Mouse (Mus musculus) hindbrain, embryonic 11.5 days (tissue): ENCODE measurements around the gene Mgat4c. TPM values are rescaled to one million over a fixed set of nuclear protein-coding genes. Genes with fewer than 3 reads are reported as not detected.

Experiments
- ATAC-seq: fragments of 200-750 bp; cut with Nextera tagmentation; 2 replicates; pipeline ENCODE4 v1.8.0; 2017; ENCODE audit warnings: mild to moderate bottlenecking, moderate TSS enrichment, moderate library complexity; ENCODE audit not compliant: low FRiP score
- DNase-seq: peaks from one replicate; pipeline ENCODE4 v3.0.0-alpha.2; 2015; ENCODE audit warnings: low spot score
- H3K27ac ChIP-seq: fragments of 300-500 bp; sonication (generic); 2 replicates; pipeline ENCODE4 v1.5.1; 2014; ENCODE audit warnings: mild to moderate bottlenecking, low read depth, low read length
- H3K27me3 ChIP-seq: fragments of 300-500 bp; sonication (generic); 2 replicates; pipeline ENCODE4 v1.6.1; 2014; ENCODE audit warnings: mild to moderate bottlenecking, low read length, moderate library complexity, mixed read lengths; ENCODE audit not compliant: control insufficient read depth, insufficient read depth
- H3K36me3 ChIP-seq: fragments of 300-500 bp; sonication (generic); 2 replicates; pipeline ENCODE4 v1.6.1; 2014; ENCODE audit warnings: mild to moderate bottlenecking, low read length, moderate library complexity, mixed read lengths; ENCODE audit not compliant: control insufficient read depth, insufficient read depth
- H3K4me1 ChIP-seq: fragments of 300-500 bp; sonication (generic); replicated peaks from 2 replicates; pipeline ENCODE4 v1.6.1; 2014; ENCODE audit warnings: low read length, mixed read lengths; ENCODE audit not compliant: control insufficient read depth, insufficient read depth
- H3K4me2 ChIP-seq: fragments of 300-500 bp; sonication (generic); replicated peaks from 2 replicates; pipeline ENCODE4 v1.6.1; 2014; ENCODE audit warnings: mild to moderate bottlenecking, low read depth, low read length
- H3K4me3 ChIP-seq: fragments of 300-500 bp; sonication (generic); 2 replicates; pipeline ENCODE4 v1.5.1; 2014; ENCODE audit warnings: low read depth, low read length
- H3K9ac ChIP-seq: fragments of 300-500 bp; sonication (generic); 2 replicates; pipeline ENCODE4 v1.6.1; 2014; ENCODE audit warnings: low read depth, low read length
- H3K9me3 ChIP-seq: fragments of 300-500 bp; sonication (generic); 2 replicates; pipeline ENCODE4 v1.6.1; 2016; ENCODE audit warnings: low read length; ENCODE audit not compliant: control insufficient read depth
- WGBS: fragments of 180-500 bp; shearing (Covaris S2); extraction: QIAGEN DNeasy Blood & Tissue Kit; methylation state at CpG from one replicate; pipeline ENCODE4 v1.1.7; 2014; 5-methylcytosine and 5-hydroxymethylcytosine counted together
- polyA plus RNA-seq: library from polyadenylated mRNA; unstranded; fragments of >200 nt; fragmentation: Nextera tagmentation; extraction: Ambion mirVana; gene quantifications from 2 replicates; pipeline ENCODE4 v1.2.1, GENCODE M21; 2014

The Mgat4c gene
- polyA plus RNA-seq, 1 experiment from 2014 or later: 9.5 TPM

DNA sequence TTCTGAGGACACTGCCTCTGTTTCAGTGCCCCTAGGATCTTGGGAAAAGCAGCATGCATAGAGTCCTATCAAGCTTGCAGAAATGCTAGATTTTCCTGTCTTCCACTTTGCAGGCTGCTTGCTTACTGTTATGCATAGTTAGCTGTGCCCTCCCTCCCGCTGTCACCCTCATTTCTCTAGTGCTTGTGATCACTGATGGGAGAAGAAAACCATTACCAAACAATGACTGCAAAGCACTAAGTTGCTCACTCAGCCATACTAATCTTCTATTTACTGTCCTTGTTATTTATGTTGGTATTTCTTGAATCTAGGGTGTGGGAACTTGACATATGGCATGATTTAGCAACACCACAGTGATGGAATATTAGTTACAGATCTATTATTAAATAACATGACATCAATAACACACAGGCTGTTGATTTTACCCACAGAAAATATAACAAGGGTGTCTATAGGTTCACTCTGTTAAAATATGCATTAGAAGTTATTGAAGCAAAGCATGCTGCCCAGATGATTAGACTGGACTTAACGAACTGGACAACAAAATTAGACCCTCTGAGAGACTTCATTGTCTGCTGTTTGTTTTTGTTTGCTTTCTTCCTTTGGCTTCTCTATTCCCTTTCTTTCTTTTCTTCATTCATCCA is 117.7 kb downstream of the Mgat4c start:
- Histone ChIP-seq H3K27me3 (no peaks in the 10 kb centered on the region), H3K4me2 (no peak overlapping the region), H3K36me3 (no peaks in the 10 kb centered on the region), H3K4me3 (no peak overlapping the region), H3K4me1 (no peaks in the 10 kb centered on the region), H3K9ac (no peak overlapping the region), H3K27ac (no peak overlapping the region), H3K9me3 (no peaks in the 10 kb centered on the region)
- DNase-seq: no peak
- peak; percentile 69 for ATAC-seq
- 42% methylated on average over 2 of the region's 2 CpGs for WGBS

DNA sequence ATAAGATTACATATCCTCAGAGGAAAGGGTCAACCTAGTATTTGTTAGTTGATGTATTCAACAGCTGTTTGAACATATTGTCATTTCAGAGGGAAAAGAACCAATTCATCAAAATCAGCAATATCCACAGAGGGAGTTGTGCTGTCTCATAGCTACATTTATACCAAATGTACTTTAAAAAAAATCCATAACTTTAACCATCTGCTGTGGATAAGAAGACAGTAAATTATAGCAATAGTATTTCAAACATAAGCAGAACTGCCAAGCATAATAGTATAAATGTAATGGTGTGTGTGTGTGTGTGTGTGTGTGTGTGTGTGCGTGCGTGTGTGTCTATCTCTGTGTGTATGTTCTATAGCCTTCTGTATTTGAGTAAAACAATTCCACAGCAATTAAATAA is 127.5 kb downstream of the Mgat4c start:
- no peaks in the 10 kb centered on the region for H3K4me1 ChIP-seq
- WGBS: 91% methylated on average over 2 of the region's 2 CpGs
- no peak for ATAC-seq
- no peaks in the 10 kb centered on the region for H3K27me3 ChIP-seq
- H3K36me3 ChIP-seq: no peaks in the 10 kb centered on the region
- H3K27ac ChIP-seq: no peak overlapping the region
- H3K4me3 ChIP-seq: no peak overlapping the region
- DNase-seq: no peak
- no peaks in the 10 kb centered on the region for H3K9me3 ChIP-seq
- no peak overlapping the region for H3K4me2 ChIP-seq
- no peak overlapping the region for H3K9ac ChIP-seq

DNA sequence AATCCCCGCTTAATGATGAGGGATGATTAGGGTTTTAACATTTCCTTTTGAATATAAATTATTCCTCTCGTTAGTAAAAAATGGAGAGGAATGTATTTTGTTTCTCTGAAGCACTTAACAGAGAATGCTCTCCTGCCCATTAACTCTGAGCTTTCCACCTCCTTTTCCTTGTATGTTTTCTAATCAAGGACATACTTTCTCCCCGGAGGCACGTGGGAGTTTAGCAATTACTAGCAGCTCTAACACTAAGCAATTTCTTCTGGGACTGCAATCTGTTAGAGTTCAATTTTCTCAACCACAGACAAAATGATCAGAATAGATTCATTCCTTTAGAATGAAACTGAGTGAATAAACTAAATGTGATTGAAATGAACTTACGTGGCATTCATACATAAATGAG is 135.6 kb downstream of the Mgat4c start:
- Histone ChIP-seq H3K27me3 (no peaks in the 10 kb centered on the region), H3K9me3 (no peaks in the 10 kb centered on the region), H3K36me3 (no peaks in the 10 kb centered on the region), H3K4me2 (no peak overlapping the region), H3K27ac (no peak overlapping the region), H3K9ac (no peak overlapping the region), H3K4me3 (no peak overlapping the region), H3K4me1 (no peaks in the 10 kb centered on the region)
- 84% methylated on average over 5 of the region's 5 CpGs for WGBS
- DNase-seq: no peak
- ATAC-seq: no peak

DNA sequence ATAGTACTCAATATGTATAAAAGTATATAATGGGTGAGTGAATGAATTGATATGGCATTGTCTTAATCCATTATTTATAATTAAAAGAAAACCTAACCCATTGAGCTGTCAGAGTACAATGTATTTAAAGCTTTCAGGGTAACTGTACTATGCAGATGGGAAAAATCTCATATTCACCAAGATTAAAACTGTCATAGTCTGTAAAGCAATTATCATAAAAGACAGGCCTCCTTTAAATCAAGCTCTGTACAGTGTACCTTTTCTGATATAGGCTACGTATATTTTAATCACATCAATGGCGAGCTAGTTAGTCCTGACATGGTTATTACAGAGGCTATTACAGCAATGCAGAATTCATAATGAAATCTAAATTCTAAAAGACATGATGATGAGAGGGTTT is 146.7 kb downstream of the Mgat4c start:
- H3K9ac ChIP-seq: no peak overlapping the region
- ATAC-seq: no peak
- H3K27ac ChIP-seq: no peak overlapping the region
- WGBS: 89% methylated on average over 2 of the region's 2 CpGs
- H3K9me3 ChIP-seq: no peaks in the 10 kb centered on the region
- H3K4me2 ChIP-seq: no peak overlapping the region
- H3K36me3 ChIP-seq: no peaks in the 10 kb centered on the region
- no peak overlapping the region for H3K4me3 ChIP-seq
- H3K4me1 ChIP-seq: no peaks in the 10 kb centered on the region
- H3K27me3 ChIP-seq: no peaks in the 10 kb centered on the region
- no peak for DNase-seq

DNA sequence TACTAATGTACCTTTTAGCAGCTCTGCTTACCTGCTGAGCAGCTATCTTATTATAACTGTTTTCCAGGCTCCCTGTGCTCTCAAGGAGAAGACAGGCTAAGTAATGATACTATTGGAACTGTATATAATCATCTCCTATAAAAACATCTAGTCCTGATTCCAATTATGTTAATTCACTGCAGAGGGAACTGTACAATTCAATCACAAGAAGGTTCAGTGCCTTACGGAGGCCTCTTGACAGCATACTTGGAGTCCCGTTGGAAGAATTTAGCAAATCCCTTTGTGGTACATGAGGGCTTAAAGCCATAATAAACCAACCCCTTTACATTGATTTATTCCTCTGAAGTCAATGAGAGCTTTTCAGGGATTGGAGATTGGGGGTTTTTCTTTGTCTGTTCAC is 174.8 kb downstream of the Mgat4c start:
- no peak overlapping the region for H3K4me3 ChIP-seq
- no peak for ATAC-seq
- H3K4me2 ChIP-seq: no peak overlapping the region
- no peaks in the 10 kb centered on the region for H3K9me3 ChIP-seq
- H3K27me3 ChIP-seq: no peaks in the 10 kb centered on the region
- H3K36me3 ChIP-seq: no peaks in the 10 kb centered on the region
- no peak overlapping the region for H3K27ac ChIP-seq
- no peak overlapping the region for H3K9ac ChIP-seq
- 75% methylated on average over 2 of the region's 2 CpGs for whole genome bisulfite sequencing
- no peaks in the 10 kb centered on the region for H3K4me1 ChIP-seq
- no peak for DNase-seq

DNA sequence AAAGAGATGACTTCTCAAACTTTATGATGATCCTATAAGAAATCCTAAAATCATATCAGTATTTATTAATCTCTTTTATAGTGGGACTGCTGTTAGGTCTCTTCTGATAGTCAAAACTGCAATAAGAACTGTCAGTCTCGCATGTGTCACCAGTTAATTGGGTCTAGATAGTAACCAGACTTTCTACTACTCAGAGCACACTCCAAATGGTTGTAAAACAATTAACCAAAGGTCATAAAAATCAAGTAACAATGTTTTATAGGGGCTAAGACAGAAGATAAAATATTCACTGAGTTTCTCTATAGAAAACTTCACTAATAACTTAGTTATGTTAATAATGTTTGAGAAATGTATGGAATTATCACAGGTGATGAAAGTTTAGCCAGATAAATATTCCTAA is 208.6 kb downstream of the Mgat4c start:
- H3K27me3 ChIP-seq: no peaks in the 10 kb centered on the region
- H3K4me2 ChIP-seq: no peak overlapping the region
- no peak for ATAC-seq
- no peak overlapping the region for H3K9ac ChIP-seq
- no peaks in the 10 kb centered on the region for H3K4me1 ChIP-seq
- 83% methylated on average over 1 of the region's 1 CpGs for WGBS
- no peak overlapping the region for H3K27ac ChIP-seq
- no peaks in the 10 kb centered on the region for H3K9me3 ChIP-seq
- no peaks in the 10 kb centered on the region for H3K36me3 ChIP-seq
- DNase-seq: no peak
- H3K4me3 ChIP-seq: no peak overlapping the region

DNA sequence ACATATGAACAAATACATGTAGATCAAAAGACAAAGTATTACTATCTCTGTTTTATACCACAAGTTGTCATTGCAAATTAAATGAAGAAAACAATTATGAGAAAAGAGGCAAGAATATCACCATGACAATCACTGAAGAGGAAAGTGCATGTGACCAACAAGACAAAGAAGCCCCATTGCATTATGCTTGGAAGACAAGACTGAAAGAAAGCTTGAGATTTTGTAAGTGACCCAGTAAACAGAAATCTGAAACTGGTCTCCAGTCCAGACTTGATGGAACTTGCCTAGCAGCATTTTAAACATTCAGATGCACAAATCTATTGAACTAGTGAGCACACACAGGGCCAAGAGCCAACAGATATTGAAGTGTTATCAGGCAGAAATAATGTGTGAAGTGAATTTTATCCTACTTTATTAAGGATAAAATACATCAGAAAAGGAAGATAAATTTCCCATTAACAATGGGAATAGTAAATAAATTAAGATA is 236.1 kb downstream of the Mgat4c start:
- H3K36me3 ChIP-seq: no peaks in the 10 kb centered on the region
- no peaks in the 10 kb centered on the region for H3K27me3 ChIP-seq
- no peaks in the 10 kb centered on the region for H3K9me3 ChIP-seq
- ATAC-seq: peak; percentile 58; the same call in 1 of the 2 replicates
- no peak overlapping the region for H3K4me3 ChIP-seq
- no peak overlapping the region for H3K27ac ChIP-seq
- H3K9ac ChIP-seq: no peak overlapping the region
- no peak for DNase-seq
- H3K4me2 ChIP-seq: no peak overlapping the region
- no peaks in the 10 kb centered on the region for H3K4me1 ChIP-seq

DNA sequence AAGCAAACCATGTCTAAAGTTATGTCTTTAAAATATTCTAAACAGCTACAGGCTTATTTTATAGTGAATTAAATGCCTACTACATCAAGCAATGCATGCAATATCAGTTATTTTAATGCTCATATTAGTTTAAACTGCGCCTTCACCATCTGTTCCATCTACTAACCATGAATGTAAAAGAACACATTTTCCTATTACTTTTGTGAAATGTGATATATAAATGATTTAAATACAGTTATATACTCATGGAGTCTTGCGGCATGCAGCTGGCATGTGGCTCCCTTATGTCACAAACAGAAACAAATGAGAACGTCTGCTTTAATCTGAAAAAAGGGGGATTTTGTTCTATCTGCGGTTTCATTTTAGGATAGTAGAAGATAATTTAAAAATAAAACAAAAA is 316.3 kb downstream of the Mgat4c start:
- Histone ChIP-seq H3K4me1 (no peaks in the 10 kb centered on the region), H3K36me3 (no peaks in the 10 kb centered on the region), H3K9me3 (no peaks in the 10 kb centered on the region), H3K27me3 (no peaks in the 10 kb centered on the region), H3K9ac (no peak overlapping the region), H3K4me3 (no peak overlapping the region), H3K27ac (no peak overlapping the region), H3K4me2 (no peak overlapping the region)
- WGBS: 89% methylated on average over 4 of the region's 4 CpGs
- no peak for DNase-seq
- ATAC-seq: no peak

DNA sequence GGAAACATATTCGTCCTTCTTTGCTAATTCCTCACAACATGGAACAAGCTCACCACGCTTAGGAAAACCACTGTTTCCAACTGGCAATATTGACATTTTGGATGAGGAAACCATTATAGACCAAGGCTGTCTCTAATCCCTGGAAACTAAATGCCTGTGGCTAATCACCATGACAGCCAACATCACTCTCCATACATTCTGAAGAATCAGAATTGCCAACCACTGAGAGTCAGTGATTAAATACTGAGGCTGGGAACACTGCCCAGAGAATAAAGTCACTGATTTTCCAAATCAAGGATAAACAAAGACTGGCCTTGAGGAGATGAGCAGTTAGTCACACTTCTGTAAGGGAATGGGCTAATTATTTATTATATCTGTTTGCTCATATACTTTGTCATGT is 361.2 kb downstream of the Mgat4c start:
- WGBS: 58% methylated on average over 2 of the region's 2 CpGs
- peak; percentile 75; the same call in 1 of the 2 replicates for ATAC-seq
- H3K4me3 ChIP-seq: no peak overlapping the region

More for the DNA sequence above, 361.2 kb downstream of the Mgat4c start:
- Histone ChIP-seq H3K36me3 (no peaks in the 10 kb centered on the region), H3K4me1 (no peaks in the 10 kb centered on the region), H3K27me3 (no peaks in the 10 kb centered on the region), H3K9ac (no peak overlapping the region), H3K27ac (no peak overlapping the region), H3K4me2 (no peak overlapping the region), H3K9me3 (no peaks in the 10 kb centered on the region)
- no peak for DNase-seq
